Mouse (Mus musculus) lung, postnatal 14 days (tissue): ENCODE measurements around the gene Gm21244.
"Not testable (repeated sequence)": the region's sequence is repeated elsewhere in the genome, so short reads cannot be mapped to it uniquely, and the experiment has no call there.

Experiments used
- DNase-seq: peaks from one replicate; pipeline ENCODE4 v3.0.0; 2021

Gene Gm21244

DNA sequence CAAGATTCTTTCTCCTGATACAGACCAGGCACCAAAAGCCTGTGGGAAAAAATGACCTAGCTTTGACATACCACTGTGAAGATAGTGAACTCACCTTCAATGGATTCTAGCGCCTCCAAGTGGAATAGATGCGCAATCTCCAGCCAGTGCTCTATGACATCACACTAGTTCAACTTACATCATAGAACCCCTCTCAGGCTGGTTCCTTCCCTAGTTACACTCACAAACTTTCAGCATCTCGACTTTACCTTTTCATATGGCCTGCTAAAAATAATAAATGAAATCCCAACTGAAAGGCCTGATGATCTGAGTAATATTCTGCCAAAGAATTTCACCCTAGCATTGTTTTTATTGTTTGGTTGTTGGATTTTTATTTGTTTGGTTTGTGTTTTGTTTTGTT is at the start of gene Gm21244:
TSS of gene Gm21244 (minus strand) at position 101 of the 400 bp plus-strand sequence.
- DNase-seq, result not testable (repeated sequence)
